ENCODE assay signal across 10 mouse cellular contexts in the genomic region with DNA sequence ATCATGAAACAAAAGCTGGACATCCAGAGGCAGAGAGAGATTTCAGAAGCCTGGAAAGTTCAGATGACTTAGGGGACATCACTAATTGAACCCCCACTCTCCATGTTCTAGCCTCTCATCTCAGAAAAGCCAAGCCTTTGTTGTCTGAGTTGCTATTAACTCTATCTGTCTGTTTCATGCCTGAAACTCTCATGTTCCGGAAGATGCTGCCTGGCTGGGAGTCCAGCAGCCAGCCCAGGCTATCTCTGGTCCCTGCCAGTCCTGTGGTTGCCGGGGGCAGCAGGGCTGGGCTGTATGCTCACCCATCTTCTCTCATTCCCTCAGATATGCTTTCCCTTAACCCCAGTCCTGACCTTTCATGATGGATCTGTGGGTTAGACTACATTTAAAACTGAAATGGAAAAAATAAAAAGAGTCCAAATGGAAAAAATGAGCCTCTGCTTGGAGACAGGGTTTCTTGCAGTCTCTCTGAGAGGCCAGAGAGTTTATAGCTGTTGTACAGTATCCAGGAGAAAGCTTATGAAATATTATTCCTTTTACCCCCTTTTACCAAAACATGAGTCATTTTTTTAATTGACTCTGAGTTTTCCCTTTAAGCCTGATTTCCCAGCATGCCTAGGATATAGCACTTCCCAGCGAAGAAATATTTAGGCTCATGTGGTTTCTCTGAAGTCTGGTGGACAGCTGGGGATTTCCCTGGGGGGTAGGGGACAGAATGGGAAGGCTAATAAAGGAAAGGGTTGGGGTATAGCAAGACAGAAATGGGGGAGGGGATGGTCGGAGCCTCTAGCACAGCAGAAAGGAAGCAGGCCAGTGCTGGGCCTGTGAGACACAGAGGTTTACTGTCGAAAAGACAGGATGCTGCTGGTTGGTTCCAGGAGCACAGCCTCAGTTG. TPM values are rescaled to one million over a fixed set of nuclear protein-coding genes. Genes with fewer than 3 reads are reported as not detected.
DNase-seq lines count a peak whose midpoint lies in the region; ATAC-seq and TF ChIP-seq lines count a peak whose summit lies in the region.
"Had no signal": no experiment of that assay in that cellular context is flagged by ENCODE, and none has a peak within 500 bp of the region (broad histone marks: within the 10 kb centered on the region; RNA-seq: fewer than 3 reads in every experiment).

No protein-coding gene starts in this region.

- H3K36me3 ChIP-seq in kidney, adult 2 months (ENCODE audit: control insufficient read depth, insufficient read depth, low read length): no peaks in the 10 kb centered on the region
- H3K36me3 ChIP-seq in embryonic facial prominence, embryonic 11.5 days (replicated peaks; ENCODE audit: control insufficient read depth, insufficient read depth, low read depth, low read length): no peaks in the 10 kb centered on the region
- no peaks in the 10 kb centered on the region for H3K36me3 ChIP-seq in hindbrain, embryonic 16.5 days (ENCODE audit: control insufficient read depth, insufficient read depth, low read length)
- H3K36me3 ChIP-seq in neural tube, embryonic 12.5 days: no peaks in the 10 kb centered on the region
- H3K36me3 ChIP-seq: G1E had no signal

- DNase-seq in kidney, adult 2 months: no peak
- DNase-seq in kidney, postnatal 36 days: no peak
- DNase-seq in embryonic facial prominence, embryonic 11.5 days (ENCODE audit: low spot score): peak; percentile 58
- DNase-seq in right cerebral cortex, postnatal 36 days (ENCODE audit: low spot score in 2 of 2): no peak
- no peak for DNase-seq in thymus, postnatal 10 days (ENCODE audit: low spot score in 2 of 2)

- H3K9ac ChIP-seq in embryonic facial prominence, embryonic 11.5 days (replicated peaks; ENCODE audit: low read length): 0 out of 2 replicates have a peak overlapping the region, but pooled peaks have one; percentile 18
- no peak overlapping the region for H3K9ac ChIP-seq in hindbrain, embryonic 16.5 days (ENCODE audit: low read depth, low read length)
- no peak overlapping the region for H3K9ac ChIP-seq in neural tube, embryonic 12.5 days

- peak overlapping the region; percentile 71 for H3K27ac ChIP-seq in kidney, adult 2 months (ENCODE audit: insufficient read depth, low read depth, low read length)
- H3K27ac ChIP-seq in embryonic facial prominence, embryonic 11.5 days (replicated peaks; ENCODE audit: low read depth, low read length): peak overlapping the region; percentile 47
- H3K27ac ChIP-seq in hindbrain, embryonic 16.5 days (ENCODE audit: low read depth, low read length): peak overlapping the region; percentile 1; the same call in 1 of the 2 replicates
- H3K27ac ChIP-seq in neural tube, embryonic 12.5 days: peak overlapping the region; percentile 53

- WGBS in kidney, adult 2 months: 53% methylated on average over 5 of the region's 5 CpGs
- WGBS in embryonic facial prominence, embryonic 11.5 days: 27% methylated on average over 5 of the region's 5 CpGs
- WGBS in hindbrain, embryonic 16.5 days: 28% methylated on average over 5 of the region's 5 CpGs
- 40% methylated on average over 5 of the region's 5 CpGs for WGBS in neural tube, embryonic 12.5 days

- no peaks in the 10 kb centered on the region for H3K27me3 ChIP-seq in kidney, adult 2 months (replicated peaks; ENCODE audit: control insufficient read depth, insufficient read depth, low read length)
- no peaks in the 10 kb centered on the region for H3K27me3 ChIP-seq in embryonic facial prominence, embryonic 11.5 days (ENCODE audit: control insufficient read depth, insufficient read depth, low read length)
- H3K27me3 ChIP-seq in hindbrain, embryonic 16.5 days (replicated peaks; ENCODE audit: control insufficient read depth, insufficient read depth, low read length): no peaks in the 10 kb centered on the region
- H3K27me3 ChIP-seq in neural tube, embryonic 12.5 days (replicated peaks): no peaks in the 10 kb centered on the region

- H3K9me3 ChIP-seq in embryonic facial prominence, embryonic 11.5 days (replicated peaks; ENCODE audit: control insufficient read depth, low read length): no peaks in the 10 kb centered on the region
- H3K9me3 ChIP-seq in hindbrain, embryonic 16.5 days (ENCODE audit: control insufficient read depth, low read length): no peaks in the 10 kb centered on the region
- H3K9me3 ChIP-seq in neural tube, embryonic 12.5 days: no peaks in the 10 kb centered on the region
- H3K9me3 ChIP-seq: G1E had no signal

- H3K4me1 ChIP-seq in kidney, adult 2 months (ENCODE audit: control insufficient read depth, insufficient read depth, low read length): no peaks in the 10 kb centered on the region; the same call in 1 of the 2 replicates
- H3K4me1 ChIP-seq in embryonic facial prominence, embryonic 11.5 days (ENCODE audit: control insufficient read depth, insufficient read depth, low read length): no peaks in the 10 kb centered on the region
- peaks cover 3% of the 10 kb centered on the region for H3K4me1 ChIP-seq in hindbrain, embryonic 16.5 days (ENCODE audit: control insufficient read depth, insufficient read depth, low read depth, low read length)
- peaks cover 15% of the 10 kb centered on the region; the same call in 1 of the 2 replicates for H3K4me1 ChIP-seq in neural tube, embryonic 12.5 days

- peak; percentile 56; the same call in 1 of the 2 replicates for ATAC-seq in embryonic facial prominence, embryonic 11.5 days (replicated peaks; ENCODE audit: insufficient number of reproducible peaks, low FRiP score, low TSS enrichment, low read depth)
- peak; percentile 42; the same call in 1 of the 2 replicates for ATAC-seq in hindbrain, embryonic 16.5 days
- peak; percentile 65 for ATAC-seq in neural tube, embryonic 12.5 days (ENCODE audit: low FRiP score, low read depth)
- ATAC-seq in monocyte, adult 5-6 weeks (replicated peaks; ENCODE audit: insufficient number of reproducible peaks, low FRiP score, low TSS enrichment, poor library complexity, severe bottlenecking): no peak

- no peak for TF ChIP-seq POLR2A in kidney, adult 2 months (IDR thresholded peaks at IDR 0.05; ENCODE audit: low read depth, low read length)

- no peak for TF ChIP-seq CTCF in kidney, adult 2 months (conservative IDR thresholded peaks at IDR 0.05; ENCODE audit: insufficient read depth, insufficient read length, low read depth, low read length)

- H3K4me2 ChIP-seq in embryonic facial prominence, embryonic 11.5 days (ENCODE audit: low read depth, low read length): no peak overlapping the region
- H3K4me2 ChIP-seq in hindbrain, embryonic 16.5 days (ENCODE audit: low read length): no peak overlapping the region
- H3K4me2 ChIP-seq in neural tube, embryonic 12.5 days (replicated peaks): no peak overlapping the region

- no peak overlapping the region for H3K4me3 ChIP-seq in kidney, adult 2 months (ENCODE audit: insufficient read depth, low read depth, low read length)
- H3K4me3 ChIP-seq in embryonic facial prominence, embryonic 11.5 days (ENCODE audit: low read depth, low read length): no peak overlapping the region
- H3K4me3 ChIP-seq in hindbrain, embryonic 16.5 days (ENCODE audit: low read length): no peak overlapping the region
- H3K4me3 ChIP-seq in neural tube, embryonic 12.5 days: no peak overlapping the region
- H3K4me3 ChIP-seq: megakaryocyte, embryonic 14.5 days had no signal

RNA-seq across cellular contexts. Expression of a gene that starts 36.0 kb away (rescaled TPM):
- 53.5 and 56.0 TPM in 2 replicates for polyA plus RNA-seq in kidney, adult 2 months (2012; rRNA removed)
- 0.28 and 1.1 TPM in 2 replicates for polyA plus RNA-seq in embryonic facial prominence, embryonic 11.5 days (2014; fragmentation: Nextera tagmentation; extraction: Ambion mirVana)
- polyA plus RNA-seq in hindbrain, embryonic 16.5 days (2015; fragmentation: Nextera tagmentation; extraction: Ambion mirVana): 4.9 and 6.5 TPM in 2 replicates
- polyA plus RNA-seq in neural tube, embryonic 12.5 days (2016; fragmentation: Nextera tagmentation; extraction: Ambion mirVana): 1.5 and 1.8 TPM in 2 replicates
- total RNA-seq in monocyte, adult 5-6 weeks (2017): 0.29 to 2.5 TPM in 2 of 3 replicates, not detected in the other
- polyA plus RNA-seq: G1E had no signal

RNA-seq across cellular contexts. Expression of a gene that starts 43.2 kb away (rescaled TPM):
- polyA plus RNA-seq in kidney, adult 2 months (2012; rRNA removed): 197 and 230 TPM in 2 replicates
- 106 and 117 TPM in 2 replicates for polyA plus RNA-seq in embryonic facial prominence, embryonic 11.5 days (2014; fragmentation: Nextera tagmentation; extraction: Ambion mirVana)
- polyA plus RNA-seq in hindbrain, embryonic 16.5 days (2015; fragmentation: Nextera tagmentation; extraction: Ambion mirVana): 130 and 163 TPM in 2 replicates
- 143 and 157 TPM in 2 replicates for polyA plus RNA-seq in neural tube, embryonic 12.5 days (2016; fragmentation: Nextera tagmentation; extraction: Ambion mirVana)
- total RNA-seq in monocyte, adult 5-6 weeks (2017): 58.3 to 66.1 TPM (median 60.8 TPM) in 3 replicates

Comparison
In these comparisons a context has a peak if more than half of its experiments do, and no peak if none do; other contexts are left out.
1. H3K27ac ChIP-seq: peak in every context shown above with its lines; median percentile 71 in kidney, adult 2 months; 53 in neural tube, embryonic 12.5 days; 47 in embryonic facial prominence, embryonic 11.5 days; 1 in hindbrain, embryonic 16.5 days.